Mouse (Mus musculus) MN1 (cell line): Measurements from ENCODE around the gene Nckap1l.

ENCODE experiments used
- DNase-seq: peaks from one replicate; pipeline ENCODE4 v3.0.0-alpha.2; 2016; ENCODE audit warnings: low spot score

Gene Nckap1l

GRCm38 (mm10) chr15:103501186-103501585, 47.6 kb downstream of the Nckap1l start:
- DNase-seq, result no peak

GRCm38 (mm10) chr15:103502435-103503250, 49.0 kb downstream of the Nckap1l start, which contains the start of gene Pde1b:
Gene Pde1b, plus strand, starts transcription at chr15:103503034.
- DNase-seq, result no peak

- DNase-seq, result no peak
Measured at GRCm38 (mm10) chr15:103503251-103503600, 49.6 kb downstream of the Nckap1l start.

GRCm38 (mm10) chr15:103503660-103504059, 50.1 kb downstream of the Nckap1l start:
- DNase-seq, result no peak

- no peak for DNase-seq
Measured at GRCm38 (mm10) chr15:103509317-103509716, 55.7 kb downstream of the Nckap1l start.

- no peak for DNase-seq
Measured at GRCm38 (mm10) chr15:103511652-103512051, 58.1 kb downstream of the Nckap1l start.

GRCm38 (mm10) chr15:103513621-103514031, 60.0 kb downstream of the Nckap1l start:
- DNase-seq, result no peak

- DNase-seq, result no peak
Measured at GRCm38 (mm10) chr15:103514119-103514518, 60.5 kb downstream of the Nckap1l start.

GRCm38 (mm10) chr15:103514914-103515313, 61.3 kb downstream of the Nckap1l start:
- no peak for DNase-seq

GRCm38 (mm10) chr15:103518600-103519385, 65.2 kb downstream of the Nckap1l start:
- no peak for DNase-seq

- DNase-seq, result no peak
Measured at GRCm38 (mm10) chr15:103519386-103520378, 66.1 kb downstream of the Nckap1l start.

- no peak for DNase-seq
Measured at GRCm38 (mm10) chr15:103522458-103523099, 69.0 kb downstream of the Nckap1l start.

- DNase-seq, result no peak
Measured at GRCm38 (mm10) chr15:103523156-103523555, 69.6 kb downstream of the Nckap1l start.

- peak; percentile 27 for DNase-seq
Measured at GRCm38 (mm10) chr15:103530372-103530771, 76.8 kb downstream of the Nckap1l start.

- no peak for DNase-seq
Measured at GRCm38 (mm10) chr15:103534054-103534620, 80.5 kb downstream of the Nckap1l start.

- DNase-seq, result no peak
Measured at GRCm38 (mm10) chr15:103535030-103535429, 81.4 kb downstream of the Nckap1l start.

GRCm38 (mm10) chr15:103535786-103536185, 82.2 kb downstream of the Nckap1l start:
- no peak for DNase-seq

- no peak for DNase-seq
Measured at GRCm38 (mm10) chr15:103536456-103536855, 82.9 kb downstream of the Nckap1l start.

GRCm38 (mm10) chr15:103537011-103537821, 83.6 kb downstream of the Nckap1l start:
- DNase-seq, result no peak

- no peak for DNase-seq
Measured at GRCm38 (mm10) chr15:103537822-103538213, 84.2 kb downstream of the Nckap1l start, which contains the start of gene Ppp1r1a. Gene Ppp1r1a, minus strand, starts transcription at chr15:103538003.
